ENCODE assay signal across 18 mouse cellular contexts in the genomic region with DNA sequence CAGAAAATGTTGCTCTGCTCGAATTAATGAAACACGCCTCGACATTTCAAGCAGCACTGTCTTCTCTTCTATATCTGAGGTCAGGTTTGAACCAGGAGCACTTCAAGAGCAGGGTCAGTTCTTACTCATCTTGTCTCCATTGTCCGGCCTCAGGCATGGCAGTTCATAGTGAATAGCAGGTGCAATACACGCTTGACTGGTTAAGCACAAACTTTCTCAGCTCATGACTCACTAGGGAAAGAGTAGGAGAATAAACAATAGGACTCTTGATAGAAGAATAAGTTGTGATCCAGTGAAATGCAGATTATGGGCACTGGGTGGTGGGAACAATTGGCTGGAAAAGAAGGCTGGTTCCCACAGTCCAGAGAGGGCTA. TPM values are rescaled to one million over a fixed set of nuclear protein-coding genes. Genes with fewer than 3 reads are reported as not detected.
"Had no signal": no experiment of that assay in that cellular context is flagged by ENCODE, and none has a peak within 500 bp of the region (broad histone marks: within the 10 kb centered on the region; RNA-seq: fewer than 3 reads in every experiment).

No protein-coding gene starts in this region.

- H3K9ac ChIP-seq: liver, embryonic 12.5 days; lung, embryonic 15.5 days; midbrain, embryonic 12.5 days; stomach, embryonic 15.5 days had no signal

- H3K27ac ChIP-seq: layer of hippocampus, adult 2 months; limb, embryonic 10.5 days; liver, embryonic 12.5 days; lung, embryonic 15.5 days; macrophage; midbrain, embryonic 12.5 days; stomach, embryonic 15.5 days had no signal

- H3K9me3 ChIP-seq: limb, embryonic 10.5 days; liver, embryonic 12.5 days; lung, embryonic 15.5 days; midbrain, embryonic 12.5 days; stomach, embryonic 15.5 days had no signal

- H3K4me3 ChIP-seq: layer of hippocampus, adult 2 months; lung, embryonic 15.5 days; midbrain, embryonic 12.5 days; stomach, embryonic 15.5 days had no signal

- DNase-seq: kidney, adult 2 months; kidney, postnatal 36 days; lung, postnatal 14 days; thymus, adult 2 months; thymus, postnatal 36 days had no signal

- ATAC-seq: liver, embryonic 12.5 days had no signal

- H3K27me3 ChIP-seq: liver, embryonic 12.5 days; lung, embryonic 15.5 days; megakaryocyte, embryonic 14.5 days; stomach, embryonic 15.5 days had no signal

RNA-seq across cellular contexts. Expression of gene Otop1, which starts 17.0 kb away (rescaled TPM):
- total RNA-seq: left cerebral cortex, postnatal 14 days had no signal
- polyA plus RNA-seq: intestine, embryonic 16.5 days; limb, embryonic 14.5 days; liver, embryonic 12.5 days; liver, embryonic 16.5 days; lung, embryonic 15.5 days; macrophage; midbrain, embryonic 12.5 days; neural tube, embryonic 14.5 days; stomach, embryonic 15.5 days had no signal
